ENCODE assay signal across 11 mouse cellular contexts in the genomic region with DNA sequence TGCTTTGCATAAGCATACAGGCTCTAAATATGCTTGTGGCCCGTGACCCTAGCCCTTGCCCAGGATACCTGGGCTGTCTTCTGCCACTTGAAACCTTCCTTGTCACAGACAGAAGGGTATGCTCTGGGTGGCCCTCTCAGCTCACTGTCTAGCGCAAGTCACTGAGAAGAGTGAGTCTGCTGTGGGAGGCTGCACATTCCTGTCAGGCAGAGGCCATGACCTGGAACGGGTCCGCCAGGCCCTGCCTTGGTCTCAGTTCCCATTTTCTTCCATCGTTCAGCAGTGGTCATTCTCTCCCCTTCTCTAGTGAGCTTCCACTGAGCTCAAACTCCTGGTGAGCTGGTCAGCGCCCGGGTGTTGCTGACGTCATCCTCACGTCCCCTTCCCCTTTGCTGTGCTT. TPM values are rescaled to one million over a fixed set of nuclear protein-coding genes. Genes with fewer than 3 reads are reported as not detected.
DNase-seq lines count a peak whose midpoint lies in the region; ATAC-seq and TF ChIP-seq lines count a peak whose summit lies in the region.
"Had no signal": no experiment of that assay in that cellular context is flagged by ENCODE, and none has a peak within 500 bp of the region (broad histone marks: within the 10 kb centered on the region; RNA-seq: fewer than 3 reads in every experiment).

No protein-coding gene starts in this region.

- peak overlapping the region; percentile 78 for H3K27ac ChIP-seq in gastrocnemius, adult 2 months
- H3K27ac ChIP-seq in kidney, embryonic 14.5 days (ENCODE audit: low read depth, low read length): peak overlapping the region; percentile 56
- H3K27ac ChIP-seq in liver, embryonic 14.5 days: peak overlapping the region; percentile 26
- no peak overlapping the region for H3K27ac ChIP-seq in forebrain, postnatal 0 days (ENCODE audit: low read depth, low read length)

- no peak overlapping the region for H3K4me2 ChIP-seq in kidney, embryonic 14.5 days (replicated peaks; ENCODE audit: low read depth, low read length)
- H3K4me2 ChIP-seq in liver, embryonic 14.5 days (ENCODE audit: low read depth): no peak overlapping the region
- no peak overlapping the region for H3K4me2 ChIP-seq in forebrain, postnatal 0 days (ENCODE audit: low read depth)

- peaks cover 39% of the 10 kb centered on the region for H3K36me3 ChIP-seq in E14TG2a.4 (ENCODE audit: insufficient read depth, low read length)
- peaks cover 24% of the 10 kb centered on the region for H3K36me3 ChIP-seq in kidney, embryonic 14.5 days (ENCODE audit: control insufficient read depth, insufficient read depth, low read length)
- no peaks in the 10 kb centered on the region; the same call in 1 of the 2 replicates for H3K36me3 ChIP-seq in liver, embryonic 14.5 days (replicated peaks; ENCODE audit: control insufficient read depth, insufficient read depth, low read depth)
- peaks cover 36% of the 10 kb centered on the region for H3K36me3 ChIP-seq in forebrain, postnatal 0 days (ENCODE audit: insufficient read depth)

- no peak overlapping the region; the same call in 1 of the 2 replicates for H3K9ac ChIP-seq in kidney, embryonic 14.5 days (ENCODE audit: low read depth, low read length)
- no peak overlapping the region for H3K9ac ChIP-seq in liver, embryonic 14.5 days (replicated peaks)
- no peak overlapping the region for H3K9ac ChIP-seq in forebrain, postnatal 0 days

- WGBS in kidney, embryonic 14.5 days: 51% methylated on average over 9 of the region's 9 CpGs
- WGBS in liver, embryonic 14.5 days (ENCODE audit: insufficient replicate concordance): 56% methylated on average over 9 of the region's 9 CpGs
- WGBS in forebrain, postnatal 0 days: 91% methylated on average over 9 of the region's 9 CpGs

- TF ChIP-seq CTCF in gastrocnemius, adult 2 months (IDR thresholded peaks at IDR 0.05): no peak
- TF ChIP-seq CTCF in E14TG2a.4 (conservative IDR thresholded peaks at IDR 0.05; ENCODE audit: low read length): no peak
- 0 out of 2 replicates have a peak, but pooled peaks have one; percentile 4 for TF ChIP-seq CTCF in liver, embryonic 14.5 days (IDR thresholded peaks at IDR 0.05; ENCODE audit: low read depth)
- TF ChIP-seq CTCF in forebrain, postnatal 0 days (IDR thresholded peaks at IDR 0.05; ENCODE audit: low read depth): no peak

- no peak for DNase-seq in gastrocnemius, adult 2 months
- DNase-seq in gastrocnemius, adult 18-20 months (ENCODE audit: low spot score): no peak
- DNase-seq in liver, embryonic 14.5 days (ENCODE audit: low read depth in 3 of 3, low spot score in 3 of 3): no peak
- no peak for DNase-seq in forebrain, postnatal 0 days
- no peak for DNase-seq in adrenal gland, adult 8-10 months
- DNase-seq: cerebellum, adult 9-11 months had no signal

- H3K9me3 ChIP-seq in E14TG2a.4 (ENCODE audit: low read length): no peaks in the 10 kb centered on the region
- H3K9me3 ChIP-seq in kidney, embryonic 14.5 days (ENCODE audit: control insufficient read depth, low read length): no peaks in the 10 kb centered on the region
- no peaks in the 10 kb centered on the region for H3K9me3 ChIP-seq in liver, embryonic 14.5 days (ENCODE audit: control insufficient read depth, low read length)
- H3K9me3 ChIP-seq in forebrain, postnatal 0 days (ENCODE audit: low read length): no peaks in the 10 kb centered on the region

- peaks cover 47% of the 10 kb centered on the region for H3K4me1 ChIP-seq in E14TG2a.4 (replicated peaks; ENCODE audit: low read depth, low read length)
- H3K4me1 ChIP-seq in kidney, embryonic 14.5 days (ENCODE audit: control insufficient read depth, insufficient read depth, low read length): peaks cover 23% of the 10 kb centered on the region; the same call in 1 of the 2 replicates
- peaks cover 0 to 19% of the 10 kb centered on the region in 2 experiments; a peak in 2 of 4 replicates for H3K4me1 ChIP-seq in liver, embryonic 14.5 days (replicated peaks; ENCODE audit: control insufficient read depth in 2 of 2, insufficient read depth in 2 of 2, low read length in 1 of 2)
- no peaks in the 10 kb centered on the region for H3K4me1 ChIP-seq in forebrain, postnatal 0 days (ENCODE audit: insufficient read depth)

- peak; percentile 62 for ATAC-seq in kidney, embryonic 14.5 days (ENCODE audit: low FRiP score, low TSS enrichment)
- 0 out of 2 replicates have a peak, but pooled peaks have one; percentile 1 for ATAC-seq in liver, embryonic 14.5 days (ENCODE audit: insufficient read depth)
- ATAC-seq in frontal cortex, adult (ENCODE audit: low TSS enrichment): no peak
- ATAC-seq in forebrain, postnatal 0 days: no peak

- no peaks in the 10 kb centered on the region for H3K27me3 ChIP-seq in E14TG2a.4 (ENCODE audit: insufficient read depth, low read length)
- H3K27me3 ChIP-seq in kidney, embryonic 14.5 days (ENCODE audit: control insufficient read depth, insufficient read depth, low read length): no peaks in the 10 kb centered on the region
- H3K27me3 ChIP-seq in liver, embryonic 14.5 days (ENCODE audit: control insufficient read depth, insufficient read depth, low read length): no peaks in the 10 kb centered on the region
- H3K27me3 ChIP-seq in forebrain, postnatal 0 days (ENCODE audit: insufficient read depth, low read length): no peaks in the 10 kb centered on the region

- intact Hi-C loops in gastrocnemius, adult 2 months (cut with DNase I): no loop called here

- TF ChIP-seq EP300 in liver, embryonic 14.5 days (IDR thresholded peaks at IDR 0.05; ENCODE audit: low read depth): no peak

- H3K4me3 ChIP-seq in gastrocnemius, adult 2 months: no peak overlapping the region
- peak overlapping the region; percentile 37 for H3K4me3 ChIP-seq in E14TG2a.4 (replicated peaks; ENCODE audit: low read length)
- no peak overlapping the region for H3K4me3 ChIP-seq in kidney, embryonic 14.5 days (ENCODE audit: low read length)
- no peak overlapping the region for H3K4me3 ChIP-seq in liver, embryonic 14.5 days (ENCODE audit: insufficient read depth in 1 of 2, low read depth in 2 of 2, low read length in 2 of 2)
- no peak overlapping the region for H3K4me3 ChIP-seq in forebrain, postnatal 0 days (ENCODE audit: low read depth, low read length)

RNA-seq across cellular contexts. Expression of gene Mustn1, which starts 3.0 kb away (rescaled TPM):
- total RNA-seq in gastrocnemius, adult 2 months (2021): 10 to 100 TPM; 53.6 to 65.4 TPM
- 100 to 1,000 TPM in 1 of 2 experiments, 10 to 100 TPM in 1; 81.2 to 174 TPM for total RNA-seq in gastrocnemius, adult 18-20 months (2021)
- 2.7 TPM in 2 replicates for polyA plus RNA-seq in kidney, embryonic 14.5 days (2014; fragmentation: Nextera tagmentation; extraction: Ambion mirVana)
- 0.42 and 0.55 TPM in 2 replicates for polyA plus RNA-seq in liver, embryonic 14.5 days (2012; rRNA removed)
- 0.37 and 0.72 TPM in 2 replicates for polyA plus RNA-seq in liver, embryonic 14.5 days (2014; fragmentation: Nextera tagmentation; extraction: Ambion mirVana)
- total RNA-seq in forebrain, postnatal 0 days (2014; rRNA removed): 0.52 and 0.85 TPM in 2 replicates
- polyA plus RNA-seq in forebrain, postnatal 0 days (2015; fragmentation: Nextera tagmentation; extraction: Ambion mirVana): 1.2 TPM in 2 replicates
- total RNA-seq in adrenal gland, adult 8-10 months (2022): 1 to 10 TPM; 1.7 to 2.9 (median 2.7) TPM

RNA-seq across cellular contexts. Expression of gene Itih4, which starts 10.3 kb away (rescaled TPM):
- total RNA-seq in gastrocnemius, adult 2 months (2021): under 1 TPM; 0.11 to 0.13 TPM
- total RNA-seq in gastrocnemius, adult 18-20 months (2021): under 1 TPM; 0.09 to 1.00 TPM
- 0.12 and 0.26 TPM in 2 replicates for polyA plus RNA-seq in kidney, embryonic 14.5 days (2014; fragmentation: Nextera tagmentation; extraction: Ambion mirVana)
- polyA plus RNA-seq in liver, embryonic 14.5 days (2012; rRNA removed): 34.6 and 56.0 TPM in 2 replicates
- 82.3 and 113 TPM in 2 replicates for polyA plus RNA-seq in liver, embryonic 14.5 days (2014; fragmentation: Nextera tagmentation; extraction: Ambion mirVana)
- 0.15 TPM in 1 of 2 replicates, not detected in the other for total RNA-seq in forebrain, postnatal 0 days (2014; rRNA removed)
- 0.15 and 0.19 TPM in 2 replicates for polyA plus RNA-seq in forebrain, postnatal 0 days (2015; fragmentation: Nextera tagmentation; extraction: Ambion mirVana)
- total RNA-seq in adrenal gland, adult 8-10 months (2022): 1 to 10 TPM in 3 of 4 experiments, under 1 TPM in 1; 0.65 to 4.7 (median 2.9) TPM
- total RNA-seq: layer of hippocampus, postnatal 25 days had no signal
- polyA plus RNA-seq: limb, embryonic 11.5 days had no signal

RNA-seq across cellular contexts. Expression of gene Itih3, which starts 47.6 kb away (rescaled TPM):
- under 1 TPM; 0.10 to 0.25 TPM for total RNA-seq in gastrocnemius, adult 2 months (2021)
- under 1 TPM; 0.37 to 0.40 TPM for total RNA-seq in gastrocnemius, adult 18-20 months (2021)
- polyA plus RNA-seq in kidney, embryonic 14.5 days (2014; fragmentation: Nextera tagmentation; extraction: Ambion mirVana): 0.30 TPM in 1 of 2 replicates, not detected in the other
- 124 and 152 TPM in 2 replicates for polyA plus RNA-seq in liver, embryonic 14.5 days (2012; rRNA removed)
- polyA plus RNA-seq in liver, embryonic 14.5 days (2014; fragmentation: Nextera tagmentation; extraction: Ambion mirVana): 250 and 275 TPM in 2 replicates
- 4.1 and 5.9 TPM in 2 replicates for total RNA-seq in forebrain, postnatal 0 days (2014; rRNA removed)
- 2.1 and 4.8 TPM in 2 replicates for polyA plus RNA-seq in forebrain, postnatal 0 days (2015; fragmentation: Nextera tagmentation; extraction: Ambion mirVana)
- total RNA-seq in adrenal gland, adult 8-10 months (2022): 1 to 10 TPM in 1 of 4 experiments, under 1 TPM in 3; 0.38 to 1.0 (median 0.59) TPM

RNA-seq across cellular contexts. Expression of gene Tmem110, which starts 50.6 kb away (rescaled TPM):
- 10 to 100 TPM in 1 of 2 experiments, 1 to 10 TPM in 1; 6.2 to 12.6 TPM for total RNA-seq in gastrocnemius, adult 2 months (2021)
- total RNA-seq in gastrocnemius, adult 18-20 months (2021): 10 to 100 TPM in 1 of 2 experiments, 1 to 10 TPM in 1; 5.9 to 10.2 TPM
- 26.8 and 29.5 TPM in 2 replicates for polyA plus RNA-seq in kidney, embryonic 14.5 days (2014; fragmentation: Nextera tagmentation; extraction: Ambion mirVana)
- polyA plus RNA-seq in liver, embryonic 14.5 days (2012; rRNA removed): 3.5 and 6.2 TPM in 2 replicates
- polyA plus RNA-seq in liver, embryonic 14.5 days (2014; fragmentation: Nextera tagmentation; extraction: Ambion mirVana): 8.2 and 11.0 TPM in 2 replicates
- total RNA-seq in forebrain, postnatal 0 days (2014; rRNA removed): 18.6 and 19.0 TPM in 2 replicates
- 10.2 and 12.0 TPM in 2 replicates for polyA plus RNA-seq in forebrain, postnatal 0 days (2015; fragmentation: Nextera tagmentation; extraction: Ambion mirVana)
- total RNA-seq in adrenal gland, adult 8-10 months (2022): 10 to 100 TPM; 20.1 to 23.7 (median 22.8) TPM

Comparison
In these comparisons a context has a peak if more than half of its experiments do, and no peak if none do; other contexts are left out.
1. ATAC-seq: peak in kidney, embryonic 14.5 days (single experiment) and liver, embryonic 14.5 days (single experiment); none in frontal cortex, adult (single experiment) and forebrain, postnatal 0 days (single experiment).
2. RNA of gene Mustn1, which starts 3.0 kb away (total RNA-seq): 81.2 to 174 TPM in gastrocnemius, adult 18-20 months and 53.6 to 65.4 TPM in gastrocnemius, adult 2 months; 1.7 to 2.9 TPM in adrenal gland, adult 8-10 months and 0.52 to 0.85 TPM in forebrain, postnatal 0 days; every median in the first group is over 10 times any median in the second.